Mouse (Mus musculus) megakaryocyte, adult 5-6 weeks (primary cell): ENCODE measurements at regions not wholly inside any gene's neighbourhood (a gene's known extent, or its start where the extent isn't known, plus 50 kb on each side); places are given as distances from the start of the nearest gene placed in this dataset.

Source experiments
- ATAC-seq: 2 replicates; pipeline ENCODE4 v1.8.0; 2016; ENCODE audit warnings: mild to moderate bottlenecking, inconsistent platforms; ENCODE audit not compliant: poor library complexity, severe bottlenecking

DNA sequence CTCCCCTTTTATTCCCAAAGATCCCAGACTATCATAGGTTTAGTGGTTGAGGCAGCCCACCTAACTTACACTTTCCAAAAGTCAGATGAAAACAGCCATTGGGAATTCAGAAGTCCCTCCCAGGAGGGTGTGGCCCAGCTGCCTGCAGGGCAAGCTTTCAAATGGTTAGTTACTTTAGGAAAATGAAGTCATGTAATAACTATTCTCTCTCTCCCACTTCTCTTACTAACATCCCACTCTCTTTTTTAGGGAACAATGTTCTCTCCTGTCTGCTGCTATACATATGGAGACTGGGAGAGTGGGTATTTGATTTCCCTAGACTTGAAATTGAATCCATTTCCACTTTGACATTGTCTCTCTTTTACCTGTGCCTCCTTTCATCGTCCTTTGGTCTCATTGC lies 55.0 kb downstream of the Zfp648 start:
- ATAC-seq = no peak

DNA sequence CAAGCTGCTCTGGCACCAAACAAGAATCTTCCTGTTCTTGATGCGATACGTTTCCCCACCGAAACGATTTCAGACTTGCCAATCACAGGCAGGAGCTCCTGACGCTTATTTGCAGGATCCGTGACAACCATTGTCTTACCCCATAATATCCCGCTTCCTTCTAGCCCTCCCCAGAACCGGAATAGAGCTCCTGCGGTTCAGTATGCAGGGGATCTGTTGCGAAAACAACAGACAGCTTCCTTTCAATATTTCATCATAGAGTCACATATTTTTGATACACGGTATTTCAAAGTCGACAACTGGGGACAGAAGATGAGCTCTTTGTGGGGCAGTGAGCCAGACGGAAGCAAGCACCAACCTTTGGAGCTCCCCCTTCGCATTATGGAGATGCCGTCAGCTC lies 55.8 kb downstream of the Zfp648 start:
- ATAC-seq = peak; percentile 72

DNA sequence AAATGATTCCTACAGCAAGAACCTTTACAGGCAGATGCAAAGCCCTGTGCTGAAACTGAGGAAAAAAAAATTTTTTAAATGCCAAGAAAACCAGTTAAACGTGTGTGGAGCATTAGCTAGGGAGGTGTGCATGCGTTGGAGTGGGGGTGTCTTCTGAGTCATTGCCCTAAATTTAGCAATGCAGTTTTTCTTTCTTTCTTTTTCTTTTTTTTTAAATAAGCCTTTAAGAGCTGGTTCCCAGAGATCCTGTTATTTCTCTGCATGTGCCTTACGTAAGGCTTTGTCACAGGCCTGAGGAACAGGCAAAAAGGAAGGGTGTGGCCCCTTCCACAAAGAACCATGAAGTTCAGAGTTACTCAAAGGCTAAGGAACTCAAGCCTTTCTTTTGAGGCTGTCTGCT lies 57.5 kb downstream of the Zfp648 start:
- ATAC-seq = peak; percentile 73

DNA sequence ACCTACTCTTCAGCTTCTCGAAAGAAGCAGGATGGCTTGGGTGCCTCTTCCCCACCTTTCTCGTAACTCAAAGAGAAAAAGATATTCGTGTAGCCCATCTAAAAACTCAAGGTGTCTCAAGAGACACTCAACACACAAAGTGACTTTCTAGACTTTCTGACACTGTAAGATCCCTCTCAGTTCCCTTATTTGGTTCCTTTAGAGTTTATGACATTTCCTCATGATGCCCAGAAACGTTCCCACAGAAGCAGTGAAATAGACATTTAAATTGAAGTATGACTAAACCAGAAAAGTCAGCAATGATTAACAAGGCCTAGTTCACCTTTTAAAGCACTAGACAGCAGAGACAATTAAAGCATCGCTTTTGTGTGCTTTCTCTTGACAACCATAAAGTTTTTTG lies 59.4 kb downstream of the Zfp648 start:
- ATAC-seq = peak; percentile 25

- peak; percentile 86 for ATAC-seq
Measured at GRCm38 (mm10) chr1:154281438-154281837, 80.5 kb downstream of the Zfp648 start.

DNA sequence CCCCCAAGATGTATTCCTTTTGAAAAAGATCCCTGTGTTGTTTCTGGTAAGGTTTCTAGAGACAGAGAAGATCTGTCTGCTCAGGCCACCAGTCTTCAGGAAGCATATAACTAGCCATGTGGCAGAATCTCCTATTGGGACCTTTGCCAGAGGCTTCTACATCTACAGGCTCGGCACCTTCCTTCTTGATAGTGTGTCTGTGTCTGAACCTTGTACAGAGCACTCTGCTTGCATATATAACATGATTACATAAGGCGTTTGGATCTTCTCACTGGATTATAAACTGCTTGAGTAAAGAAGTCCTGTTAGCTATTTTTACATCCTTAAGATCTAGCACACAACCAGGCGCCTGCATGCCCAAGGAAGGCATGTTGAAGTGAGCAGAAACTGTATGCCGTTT lies 85.1 kb downstream of the Zfp648 start:
- no peak for ATAC-seq

- no peak for ATAC-seq
Measured at GRCm38 (mm10) chr1:154292729-154293128, 91.7 kb downstream of the Zfp648 start.

GRCm38 (mm10) chr1:154296080-154296479 lies 95.1 kb downstream of the Zfp648 start:
- no peak for ATAC-seq

DNA sequence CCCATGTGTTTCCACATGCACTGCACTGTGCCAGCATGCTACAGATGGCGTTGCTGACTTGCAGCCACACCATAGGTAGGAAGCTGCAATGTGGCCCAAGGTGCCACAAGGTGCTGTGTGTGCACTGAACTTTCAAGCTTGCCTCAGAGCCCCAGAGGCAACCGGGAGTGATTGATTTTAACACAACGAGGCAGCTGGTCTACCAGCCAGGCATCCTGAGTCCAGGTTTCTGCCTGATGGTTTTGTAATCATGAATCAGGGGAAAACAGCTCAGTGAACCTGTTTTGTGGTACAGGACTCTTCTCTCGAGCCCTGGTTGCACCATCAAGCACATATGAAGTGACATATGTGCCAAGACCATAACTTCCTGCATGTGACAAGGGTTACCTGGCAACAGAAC lies 98.9 kb downstream of the Zfp648 start:
- ATAC-seq = peak; percentile 74

DNA sequence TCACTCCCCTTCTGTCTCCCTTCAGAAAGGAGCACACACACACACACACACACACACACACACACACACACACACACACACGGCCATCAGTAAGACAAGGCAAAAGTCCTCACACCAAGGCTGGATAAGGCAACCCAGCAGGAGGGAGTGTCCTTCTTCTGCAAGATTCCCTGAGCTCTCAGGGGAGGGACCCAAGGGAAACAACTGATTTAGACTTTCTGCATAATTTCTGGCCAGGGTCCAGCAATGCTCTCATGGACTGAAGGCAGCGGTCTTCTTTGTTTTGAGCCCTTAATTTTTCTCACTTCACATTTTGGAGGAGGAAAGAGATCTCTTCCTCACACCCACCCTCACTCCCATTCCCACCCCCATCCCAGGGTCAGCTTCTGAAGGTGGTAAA lies 108.7 kb downstream of the Zfp648 start:
- no peak for ATAC-seq
